Comparison of ENCODE assay signal across 12 mouse cellular contexts in genomic region chr10:80444339-80445045, GRCm38 (mm10). TPM values are rescaled to one million over a fixed set of nuclear protein-coding genes. Genes with fewer than 3 reads are reported as not detected.
DNase-seq lines count a peak whose midpoint lies in the region; ATAC-seq lines count a peak whose summit lies in the region.
"Had no signal": no experiment of that assay in that cellular context is flagged by ENCODE, and none has a peak within 500 bp of the region (broad histone marks: within the 10 kb centered on the region; RNA-seq: fewer than 3 reads in every experiment).

No protein-coding gene starts in this region.

- no peak overlapping the region; the same call in 1 of the 2 replicates for H3K9ac ChIP-seq in liver, embryonic 12.5 days
- 0 out of 2 replicates have a peak overlapping the region, but pooled peaks have one; percentile 36 for H3K9ac ChIP-seq in stomach, embryonic 16.5 days (ENCODE audit: low read length)

- ATAC-seq in liver, embryonic 12.5 days = no peak
- ATAC-seq in stomach, embryonic 16.5 days (ENCODE audit: insufficient read depth, low FRiP score) = peak; percentile 11; the same call in 1 of the 2 replicates
- ATAC-seq: Patski had no signal

- DNase-seq in adrenal gland, adult (ENCODE audit: inconsistent age in 2 of 2, low spot score in 1 of 2) = peak; percentile 61 to 86
- DNase-seq in adrenal gland, postnatal 4 days (ENCODE audit: low spot score in 2 of 2) = no peak
- DNase-seq in liver = peak; percentile 31
- peak; percentile 60 to 80 for DNase-seq in spleen, postnatal 4 days (ENCODE audit: low spot score in 2 of 2)
- no peak for DNase-seq in spleen, postnatal 14 days (ENCODE audit: low spot score in 2 of 2)
- no peak for DNase-seq in gastrocnemius, postnatal 36 days
- DNase-seq: heart, postnatal 14 days had no signal

- H3K4me2 ChIP-seq in liver, embryonic 12.5 days = no peak overlapping the region
- H3K4me2 ChIP-seq in stomach, embryonic 16.5 days (ENCODE audit: low read depth, low read length) = no peak overlapping the region

- peaks cover 38% of the 10 kb centered on the region for H3K27me3 ChIP-seq in liver, embryonic 12.5 days (replicated peaks)
- 0 out of 2 replicates have a peak, but pooled peaks cover 4% of the 10 kb centered on the region for H3K27me3 ChIP-seq in stomach, embryonic 16.5 days (ENCODE audit: control insufficient read depth, insufficient read depth, low read length)
- H3K27me3 ChIP-seq: Patski had no signal

- peaks cover 64% of the 10 kb centered on the region for H3K4me1 ChIP-seq in liver, embryonic 12.5 days
- peaks cover 7% of the 10 kb centered on the region; the same call in 1 of the 2 replicates for H3K4me1 ChIP-seq in stomach, embryonic 16.5 days (ENCODE audit: control insufficient read depth, insufficient read depth, low read length)

- H3K27ac ChIP-seq in liver, embryonic 12.5 days = no peak overlapping the region; the same call in 1 of the 2 replicates
- H3K27ac ChIP-seq in stomach, embryonic 16.5 days (ENCODE audit: low read length) = no peak overlapping the region

- no peaks in the 10 kb centered on the region for H3K36me3 ChIP-seq in liver, embryonic 12.5 days
- H3K36me3 ChIP-seq in stomach, embryonic 16.5 days (ENCODE audit: control insufficient read depth, insufficient read depth, low read length) = no peaks in the 10 kb centered on the region

- H3K9me3 ChIP-seq in liver, embryonic 12.5 days (replicated peaks) = no peaks in the 10 kb centered on the region
- H3K9me3 ChIP-seq in stomach, embryonic 16.5 days (replicated peaks; ENCODE audit: control insufficient read depth, low read length) = no peaks in the 10 kb centered on the region

- 39% methylated on average over 5 of the region's 5 CpGs for WGBS in liver, embryonic 12.5 days (ENCODE audit: insufficient replicate concordance)
- 40% methylated on average over 5 of the region's 5 CpGs for WGBS in stomach, embryonic 16.5 days

- intact Hi-C loops in gastrocnemius, postnatal 36 days (cut with DNase I) = no loop called here

- H3K4me3 ChIP-seq in liver, embryonic 12.5 days = no peak overlapping the region
- H3K4me3 ChIP-seq in stomach, embryonic 16.5 days (replicated peaks; ENCODE audit: low read length) = no peak overlapping the region

RNA-seq across cellular contexts. Expression of gene Tcf3, which starts 11.0 kb away (rescaled TPM):
- 100 to 1,000 TPM; 112 to 116 TPM for total RNA-seq in adrenal gland, postnatal 4 days (2021)
- polyA plus RNA-seq in liver, embryonic 12.5 days (2016; fragmentation: Nextera tagmentation; extraction: Ambion mirVana) = 110 and 115 TPM in 2 replicates
- 46.1 and 57.9 TPM in 2 replicates for polyA plus RNA-seq in stomach, embryonic 16.5 days (2015; fragmentation: Nextera tagmentation; extraction: Ambion mirVana)
- 10 to 100 TPM; 11.0 to 12.0 TPM for total RNA-seq in gastrocnemius, postnatal 36 days (2021)

RNA-seq across cellular contexts. Expression of gene Uqcr11, which starts 37.9 kb away (rescaled TPM):
- total RNA-seq in adrenal gland, postnatal 4 days (2021) = 100 to 1,000 TPM; 535 to 613 TPM
- polyA plus RNA-seq in liver, embryonic 12.5 days (2016; fragmentation: Nextera tagmentation; extraction: Ambion mirVana) = 594 and 628 TPM in 2 replicates
- 669 and 707 TPM in 2 replicates for polyA plus RNA-seq in stomach, embryonic 16.5 days (2015; fragmentation: Nextera tagmentation; extraction: Ambion mirVana)
- 100 to 1,000 TPM; 825 to 866 TPM for total RNA-seq in gastrocnemius, postnatal 36 days (2021)

RNA-seq across cellular contexts. Expression of gene Mbd3, which starts 45.1 kb away (rescaled TPM):
- total RNA-seq in adrenal gland, postnatal 4 days (2021) = 100 to 1,000 TPM; 142 to 147 TPM
- polyA plus RNA-seq in liver, embryonic 12.5 days (2016; fragmentation: Nextera tagmentation; extraction: Ambion mirVana) = 134 and 140 TPM in 2 replicates
- 131 and 139 TPM in 2 replicates for polyA plus RNA-seq in stomach, embryonic 16.5 days (2015; fragmentation: Nextera tagmentation; extraction: Ambion mirVana)
- total RNA-seq in gastrocnemius, postnatal 36 days (2021) = 10 to 100 TPM; 95.1 to 99.9 TPM

RNA-seq across cellular contexts. Expression of gene Onecut3, which starts 50.1 kb away (rescaled TPM):
- total RNA-seq in adrenal gland, postnatal 4 days (2021) = not detected
- polyA plus RNA-seq in liver, embryonic 12.5 days (2016; fragmentation: Nextera tagmentation; extraction: Ambion mirVana) = 0.29 and 0.33 TPM in 2 replicates
- 0.06 and 0.08 TPM in 2 replicates for polyA plus RNA-seq in stomach, embryonic 16.5 days (2015; fragmentation: Nextera tagmentation; extraction: Ambion mirVana)
- total RNA-seq in gastrocnemius, postnatal 36 days (2021) = not detected
- total RNA-seq: gastrocnemius, adult 18-20 months; heart, postnatal 14 days; neutrophil, adult 5-6 weeks had no signal
- polyA plus RNA-seq: Patski had no signal

RNA-seq across cellular contexts. Expression of gene Mex3d, which starts 57.0 kb away (rescaled TPM):
- total RNA-seq in adrenal gland, postnatal 4 days (2021) = 10 to 100 TPM; 25.4 to 26.7 TPM
- polyA plus RNA-seq in liver, embryonic 12.5 days (2016; fragmentation: Nextera tagmentation; extraction: Ambion mirVana) = 2.1 TPM in 2 replicates
- 3.0 and 4.1 TPM in 2 replicates for polyA plus RNA-seq in stomach, embryonic 16.5 days (2015; fragmentation: Nextera tagmentation; extraction: Ambion mirVana)
- 1 to 10 TPM; 3.4 to 4.5 TPM for total RNA-seq in gastrocnemius, postnatal 36 days (2021)

Comparison
In these comparisons a context has a peak if more than half of its experiments do, and no peak if none do; other contexts are left out.
1. DNase-seq: peak in adrenal gland, adult (2 of 2), liver (single experiment) and spleen, postnatal 4 days (2 of 2); none in adrenal gland, postnatal 4 days (0 of 2), spleen, postnatal 14 days (0 of 2) and gastrocnemius, postnatal 36 days (0 of 2).
2. RNA of gene Tcf3, which starts 11.0 kb away (total RNA-seq): 112 to 116 TPM in adrenal gland, postnatal 4 days; 11.0 to 12.0 TPM in gastrocnemius, postnatal 36 days; every median in the first group is over 4 times any median in the second.